Mouse (Mus musculus): ENCODE data around the gene Olfr487. TPM values are rescaled to one million over a fixed set of nuclear protein-coding genes. Genes with fewer than 3 reads are reported as not detected.
"Not testable (repeated sequence)": the region's sequence is repeated elsewhere in the genome, so short reads cannot be mapped to it uniquely, and the experiment has no call there.

Gene Olfr487
- polyA plus RNA-seq, 1 experiment from 2014 or later, result not detected

- H3K27me3 ChIP-seq (ENCODE audit: control insufficient read depth, insufficient read depth, low read length); H3K4me1 ChIP-seq (replicated peaks; ENCODE audit: control insufficient read depth, insufficient read depth, low read length); ATAC-seq (replicated peaks; ENCODE audit: low FRiP score); H3K4me2 ChIP-seq (ENCODE audit: low read depth, low read length, severe bottlenecking); H3K9ac ChIP-seq (ENCODE audit: low read length); H3K4me3 ChIP-seq (ENCODE audit: low read depth, low read length); H3K9me3 ChIP-seq (ENCODE audit: control insufficient read depth, low read length); DNase-seq (ENCODE audit: low spot score); H3K36me3 ChIP-seq (ENCODE audit: control insufficient read depth, insufficient read depth, low read length); H3K27ac ChIP-seq (ENCODE audit: low read depth, low read length): not testable (repeated sequence)
- WGBS, result 94% methylated on average over 1 of the region's 1 CpGs
These were observed 41.8 kb downstream of the Olfr487 start, which contains the start of gene Olfr486 for GRCm38 (mm10) chr7:108172642-108173041. Olfr486 (minus strand) TSS chr7:108172742.

DNA sequence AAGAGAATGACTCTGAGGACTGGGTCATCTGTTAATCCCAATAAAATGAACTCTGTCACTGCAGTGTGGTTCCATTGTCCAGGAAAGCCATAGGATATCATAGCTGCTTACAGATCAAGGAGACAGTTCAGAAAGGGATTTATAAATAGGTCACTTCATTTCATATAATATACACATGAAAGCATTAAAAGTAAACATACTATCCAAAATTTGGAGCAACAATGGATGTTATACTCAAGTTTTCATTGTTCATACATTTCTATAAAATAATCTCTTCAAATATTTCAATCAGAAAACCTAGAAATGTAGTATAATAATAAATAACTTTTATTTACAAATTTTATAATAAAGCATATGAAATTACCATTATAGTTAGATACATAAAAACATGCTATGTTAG lies 54.7 kb downstream of the Olfr487 start, which contains the start of gene Olfr485:
Gene Olfr485, minus strand, starts transcription at position 101 of the 400 bp plus-strand sequence.
- ATAC-seq (replicated peaks; ENCODE audit: low FRiP score) (no peak), DNase-seq (ENCODE audit: low spot score) (no peak)
- no peak within 1 kb of the TSS for H3K9ac ChIP-seq (ENCODE audit: low read length)
- no peaks in the 10 kb centered on the region for H3K9me3 ChIP-seq (ENCODE audit: control insufficient read depth, low read length)
- H3K4me3 ChIP-seq (ENCODE audit: low read depth, low read length), result no peak within 1 kb of the TSS
- no peak within 1 kb of the TSS for H3K27ac ChIP-seq (ENCODE audit: low read depth, low read length)
- H3K4me2 ChIP-seq (ENCODE audit: low read depth, low read length, severe bottlenecking), result no peak within 1 kb of the TSS
- no peaks in the 10 kb centered on the region for H3K36me3 ChIP-seq (ENCODE audit: control insufficient read depth, insufficient read depth, low read length)
- no peaks in the 10 kb centered on the region for H3K27me3 ChIP-seq (ENCODE audit: control insufficient read depth, insufficient read depth, low read length)
- H3K4me1 ChIP-seq (replicated peaks; ENCODE audit: control insufficient read depth, insufficient read depth, low read length), result no peaks in the 10 kb centered on the region

Other genes with a start within 250 kb of the Olfr487 start
- not detected in 2 replicates for gene Olfr476, start 249.8 kb downstream of the Olfr487 start, polyA plus RNA-seq (2014; fragmentation: Nextera tagmentation; extraction: Ambion mirVana)
- gene Olfr477, start 227.9 kb downstream of the Olfr487 start, polyA plus RNA-seq (2014; fragmentation: Nextera tagmentation; extraction: Ambion mirVana), result not detected in 2 replicates
- not detected in 2 replicates for gene Olfr478, start 180.6 kb downstream of the Olfr487 start, polyA plus RNA-seq (2014; fragmentation: Nextera tagmentation; extraction: Ambion mirVana)
- gene Olfr479, start 163.9 kb downstream of the Olfr487 start, polyA plus RNA-seq (2014; fragmentation: Nextera tagmentation; extraction: Ambion mirVana), result not detected in 2 replicates
- not detected in 2 replicates for gene Olfr480, start 147.3 kb downstream of the Olfr487 start, polyA plus RNA-seq (2014; fragmentation: Nextera tagmentation; extraction: Ambion mirVana)
- gene Olfr481, start 134.8 kb downstream of the Olfr487 start, polyA plus RNA-seq (2014; fragmentation: Nextera tagmentation; extraction: Ambion mirVana), result not detected in 2 replicates
- not detected in 2 replicates for gene Olfr482, start 117.0 kb downstream of the Olfr487 start, polyA plus RNA-seq (2014; fragmentation: Nextera tagmentation; extraction: Ambion mirVana)
- gene Olfr483, start 113.8 kb downstream of the Olfr487 start, polyA plus RNA-seq (2014; fragmentation: Nextera tagmentation; extraction: Ambion mirVana), result not detected in 2 replicates
- not detected in 2 replicates for gene Olfr484, start 87.2 kb downstream of the Olfr487 start, polyA plus RNA-seq (2014; fragmentation: Nextera tagmentation; extraction: Ambion mirVana)
- gene Olfr485, start 54.8 kb downstream of the Olfr487 start, polyA plus RNA-seq (2014; fragmentation: Nextera tagmentation; extraction: Ambion mirVana), result not detected in 2 replicates
- gene Olfr486, start 41.9 kb downstream of the Olfr487 start, polyA plus RNA-seq (2014; fragmentation: Nextera tagmentation; extraction: Ambion mirVana), result not detected in 2 replicates
- gene Olfr488, start 43.7 kb upstream of the Olfr487 start, polyA plus RNA-seq (2014; fragmentation: Nextera tagmentation; extraction: Ambion mirVana), result not detected in 2 replicates
- not detected in 2 replicates for gene Olfr490, start 74.3 kb upstream of the Olfr487 start, polyA plus RNA-seq (2014; fragmentation: Nextera tagmentation; extraction: Ambion mirVana)
- not detected in 2 replicates for gene Olfr491, start 98.8 kb upstream of the Olfr487 start, polyA plus RNA-seq (2014; fragmentation: Nextera tagmentation; extraction: Ambion mirVana)
- gene Olfr492, start 109.0 kb upstream of the Olfr487 start, polyA plus RNA-seq (2014; fragmentation: Nextera tagmentation; extraction: Ambion mirVana), result not detected in 2 replicates
- not detected in 2 replicates for gene Olfr493, start 132.3 kb upstream of the Olfr487 start, polyA plus RNA-seq (2014; fragmentation: Nextera tagmentation; extraction: Ambion mirVana)
- not detected in 2 replicates for gene Olfr494, start 150.7 kb upstream of the Olfr487 start, polyA plus RNA-seq (2014; fragmentation: Nextera tagmentation; extraction: Ambion mirVana)
- not detected in 2 replicates for gene Olfr495, start 178.5 kb upstream of the Olfr487 start, polyA plus RNA-seq (2014; fragmentation: Nextera tagmentation; extraction: Ambion mirVana)
- not detected in 2 replicates for gene Olfr497, start 205.8 kb upstream of the Olfr487 start, polyA plus RNA-seq (2014; fragmentation: Nextera tagmentation; extraction: Ambion mirVana)